Mouse (Mus musculus) fibroblast of lung, adult 2 months (primary cell): Measurements from ENCODE around the gene Meis2.
A peak's percentile ranks its signal among the peaks of the same experiment; 100 is the strongest.

Source experiments
- DNase-seq: peaks from one replicate; pipeline ENCODE4 v3.0.0-alpha.2; 2011; ENCODE audit warnings: low read depth

Gene Meis2

DNA sequence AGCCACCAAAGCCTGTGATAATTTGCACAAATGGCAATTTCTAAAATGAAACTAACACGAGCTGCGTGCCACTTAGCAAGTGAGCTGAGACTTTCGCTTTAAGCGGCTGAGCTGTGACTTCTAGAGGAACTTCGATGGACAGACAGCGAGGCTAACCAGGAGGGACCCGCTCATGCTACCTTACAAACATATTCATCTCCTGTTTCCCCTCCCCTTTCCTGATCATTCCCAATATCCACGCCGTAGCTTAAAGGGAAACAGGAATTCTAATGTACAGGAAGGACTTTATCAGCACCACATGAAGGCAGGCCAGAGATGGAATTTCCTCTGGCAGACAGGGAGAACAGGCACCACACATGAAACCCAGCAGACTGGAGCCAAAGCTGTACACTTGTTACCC lies 15.9 kb downstream of the Meis2 start:
- DNase-seq: peak; percentile 52

DNA sequence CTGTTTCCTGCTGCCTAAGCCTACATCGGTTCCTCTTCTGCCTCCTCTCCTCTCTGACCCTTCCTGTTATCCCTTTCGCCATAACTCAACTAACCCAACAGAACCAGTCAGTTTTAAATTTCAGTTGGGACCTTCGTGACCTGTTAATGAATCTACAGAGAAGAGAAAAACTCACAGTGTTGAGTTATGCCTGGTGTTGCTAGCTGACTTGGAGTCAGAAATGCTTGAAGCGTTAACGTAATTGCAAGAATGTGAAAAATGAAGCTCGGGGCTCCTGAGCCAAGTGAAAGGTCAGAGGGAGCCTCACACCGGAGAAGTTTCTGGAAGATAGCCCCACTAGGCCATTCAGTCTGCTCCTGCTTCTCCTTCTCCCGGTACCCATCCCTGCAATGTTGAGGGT lies 18.3 kb downstream of the Meis2 start:
- DNase-seq: peak; percentile 37

DNA sequence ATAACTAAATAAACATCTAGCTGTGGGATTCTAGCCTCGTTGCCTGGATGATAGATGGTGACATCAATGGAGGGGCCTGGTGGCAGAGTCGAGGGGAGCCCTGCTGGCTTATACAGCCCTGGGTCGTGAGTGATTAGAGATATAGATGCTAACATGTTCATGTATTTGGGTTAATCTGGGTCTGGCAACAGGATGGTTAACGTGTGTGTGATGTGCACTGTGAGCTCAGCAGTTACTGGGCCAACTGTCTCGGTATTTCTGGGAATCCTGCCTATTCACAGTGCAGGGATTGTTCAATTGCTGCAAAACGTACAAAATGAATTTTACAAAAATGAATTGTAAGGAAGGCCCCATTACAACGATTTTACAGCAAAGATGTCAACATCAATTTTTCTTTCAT lies 20.6 kb downstream of the Meis2 start:
- DNase-seq: no peak

DNA sequence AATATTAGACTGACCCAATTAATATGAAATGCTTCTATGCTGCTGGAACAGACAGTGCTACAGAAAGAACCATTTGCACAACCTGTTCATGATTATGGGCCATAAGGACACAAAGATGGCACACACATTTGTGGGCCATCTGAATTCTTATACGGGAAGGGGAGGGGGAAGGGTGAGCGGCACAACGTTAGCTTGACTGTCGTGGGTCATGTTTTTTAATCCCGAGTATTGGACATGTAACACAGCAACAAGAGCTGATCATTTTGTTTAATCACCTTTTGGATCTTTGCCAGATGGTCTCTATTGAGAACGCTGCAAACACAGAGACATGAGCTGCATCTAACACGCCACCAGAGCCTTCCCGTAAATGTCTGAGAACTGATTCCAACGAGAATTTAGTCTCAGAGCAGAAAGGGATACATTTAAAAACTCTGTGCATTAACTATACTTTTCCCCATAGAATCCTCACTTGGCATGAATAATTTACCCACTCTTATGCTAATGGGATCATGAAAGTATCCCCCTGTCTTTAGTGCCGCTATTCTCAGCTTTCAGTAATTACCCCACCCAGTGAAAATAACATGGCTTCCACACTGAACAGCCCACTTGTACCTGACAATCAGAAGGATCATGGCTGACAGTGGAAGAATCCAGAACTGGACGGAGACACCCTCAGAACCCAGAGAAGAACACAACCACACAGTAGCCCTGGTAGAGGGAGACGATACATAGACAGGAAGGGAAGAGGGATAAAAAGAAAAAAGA lies 22.5 kb downstream of the Meis2 start:
- DNase-seq: no peak

DNA sequence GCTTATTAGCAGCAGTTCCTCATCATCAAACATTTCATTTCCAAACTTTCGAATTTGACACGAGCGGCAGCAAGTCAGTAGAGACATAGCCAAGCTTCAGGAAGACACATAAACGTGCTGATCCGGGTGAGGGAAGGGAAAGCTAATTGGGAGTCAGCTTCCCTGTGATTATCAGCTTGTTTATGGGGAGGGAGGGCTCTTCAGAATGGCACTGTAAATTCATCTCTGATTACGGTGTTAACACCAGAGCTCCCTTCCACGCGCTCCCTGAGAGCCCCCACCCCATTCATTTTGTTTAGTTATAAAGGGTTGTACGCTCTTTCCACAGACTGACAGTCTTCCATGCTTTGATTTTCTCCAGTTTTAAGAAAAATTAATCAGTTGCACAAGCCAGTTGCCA lies 23.2 kb downstream of the Meis2 start:
- DNase-seq: no peak

DNA sequence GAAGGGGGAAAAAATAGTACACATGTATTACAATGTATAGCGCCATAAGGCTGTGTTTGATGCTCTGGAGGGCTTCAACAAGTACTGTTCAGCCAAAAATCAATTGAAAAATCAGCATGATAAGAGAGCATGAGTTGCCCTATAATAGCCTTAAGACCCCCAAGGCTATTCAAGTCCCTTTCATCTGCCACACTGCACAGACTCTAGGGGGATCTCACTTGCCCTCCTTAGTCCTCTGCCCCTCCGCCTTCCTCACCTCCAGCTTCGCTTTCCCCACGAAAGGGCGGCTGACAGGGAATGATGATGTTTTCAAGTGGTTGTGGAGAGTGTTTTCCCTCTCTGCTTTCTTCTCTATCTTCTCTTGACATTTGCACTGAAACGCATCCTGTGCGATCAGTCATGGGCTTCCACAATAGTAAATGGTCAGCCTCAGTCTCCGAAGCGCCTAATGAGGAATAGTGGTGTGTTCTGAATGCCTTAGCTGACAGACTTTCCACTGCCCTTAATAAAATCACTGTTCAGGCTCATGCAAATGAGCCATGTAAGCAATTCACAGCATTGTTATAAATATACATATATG lies 23.9 kb downstream of the Meis2 start:
- no peak for DNase-seq

DNA sequence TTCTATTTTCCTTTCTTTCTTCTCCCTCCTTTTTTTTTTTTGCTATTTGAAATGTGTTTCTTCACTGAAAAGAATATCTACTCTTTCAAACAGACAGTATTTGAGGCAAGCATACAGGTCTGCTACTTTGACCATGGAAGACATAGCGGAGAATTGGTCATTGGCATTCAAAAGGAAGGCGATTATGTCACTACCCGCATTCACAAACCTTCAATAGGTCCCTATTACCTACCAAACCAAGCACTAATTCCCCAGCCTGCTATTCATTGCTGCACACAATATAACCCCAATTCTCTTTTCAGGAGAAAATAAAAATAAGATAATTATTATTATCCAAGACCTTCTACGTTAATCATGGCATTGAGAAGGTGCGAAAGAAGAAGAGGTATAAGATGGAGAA lies 30.3 kb downstream of the Meis2 start:
- DNase-seq: no peak

DNA sequence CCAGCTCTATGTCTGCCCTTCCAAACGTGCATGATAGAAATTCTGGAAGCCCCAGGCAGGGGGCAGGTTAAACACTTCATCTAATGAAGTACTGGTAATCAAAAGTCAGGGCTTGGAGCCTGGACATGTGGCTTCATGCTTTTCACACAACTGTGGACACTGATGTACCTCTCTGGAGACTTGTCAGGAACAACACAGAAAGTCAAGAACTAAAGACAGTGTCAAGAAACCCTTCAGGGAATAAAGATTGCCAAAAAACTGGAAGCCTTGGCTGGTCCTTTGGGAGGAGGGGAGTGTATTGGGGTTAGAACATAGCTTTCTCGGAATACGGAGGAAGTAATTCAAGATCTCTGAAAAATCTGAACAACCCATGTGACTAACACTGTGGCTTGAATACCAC lies 37.5 kb downstream of the Meis2 start:
- no peak for DNase-seq

DNA sequence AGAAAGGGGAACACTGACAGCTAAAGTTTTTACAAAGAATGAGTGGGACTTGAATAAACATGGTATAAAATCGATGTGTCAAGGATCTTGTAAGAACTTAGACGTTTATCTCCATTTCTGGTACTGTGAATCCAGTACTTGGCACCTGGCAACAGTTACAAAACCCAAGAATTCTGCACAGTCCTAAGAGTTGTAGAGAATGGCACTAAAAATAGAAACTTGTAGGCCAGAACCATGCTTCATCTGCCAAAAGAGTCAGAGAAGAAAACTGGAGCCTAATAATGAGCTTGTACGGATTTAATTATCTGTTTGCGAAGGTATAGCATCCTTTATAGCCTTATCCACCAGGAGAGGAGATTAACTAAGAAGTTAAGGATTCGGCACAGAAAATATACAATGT lies 42.8 kb downstream of the Meis2 start:
- no peak for DNase-seq

DNA sequence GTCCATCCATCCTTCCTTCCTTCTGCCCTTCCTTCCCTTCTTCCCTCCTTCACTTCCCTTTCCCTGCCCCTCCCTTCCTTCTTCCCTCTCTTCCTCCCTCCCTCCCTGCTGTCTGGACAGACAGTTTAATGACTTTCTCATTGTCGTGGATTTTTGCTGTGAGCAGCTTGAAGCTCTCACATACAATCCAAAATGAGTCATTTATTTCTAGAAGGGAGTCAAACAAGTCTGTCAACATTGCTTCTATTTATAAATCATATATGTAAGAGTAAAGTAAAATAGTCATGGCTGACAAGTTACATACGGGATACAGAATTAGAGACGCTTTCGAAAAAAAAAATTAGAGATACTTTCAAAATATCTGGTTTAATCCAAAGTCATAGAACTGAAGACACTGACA lies 43.7 kb downstream of the Meis2 start:
- DNase-seq: no peak

DNA sequence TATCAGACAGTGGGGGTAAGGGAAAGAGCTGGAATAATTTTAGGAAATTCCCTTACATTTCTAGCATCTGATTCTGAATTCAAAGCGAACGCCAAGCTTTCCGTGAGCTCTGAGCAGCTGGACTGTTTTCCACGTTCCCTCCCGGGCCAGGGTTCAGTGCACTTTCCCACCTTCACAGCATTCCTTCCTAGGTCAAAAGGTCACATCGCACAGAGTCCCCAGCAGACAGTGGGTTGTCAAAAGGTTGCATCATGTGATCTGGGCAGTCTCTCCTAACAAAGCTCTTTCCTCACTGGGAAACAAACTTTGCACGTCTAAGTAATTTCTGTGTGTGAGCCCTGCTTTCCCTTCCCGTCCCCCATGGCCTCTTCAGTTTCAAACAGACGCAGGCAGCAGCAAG lies 44.6 kb downstream of the Meis2 start:
- no peak for DNase-seq

DNA sequence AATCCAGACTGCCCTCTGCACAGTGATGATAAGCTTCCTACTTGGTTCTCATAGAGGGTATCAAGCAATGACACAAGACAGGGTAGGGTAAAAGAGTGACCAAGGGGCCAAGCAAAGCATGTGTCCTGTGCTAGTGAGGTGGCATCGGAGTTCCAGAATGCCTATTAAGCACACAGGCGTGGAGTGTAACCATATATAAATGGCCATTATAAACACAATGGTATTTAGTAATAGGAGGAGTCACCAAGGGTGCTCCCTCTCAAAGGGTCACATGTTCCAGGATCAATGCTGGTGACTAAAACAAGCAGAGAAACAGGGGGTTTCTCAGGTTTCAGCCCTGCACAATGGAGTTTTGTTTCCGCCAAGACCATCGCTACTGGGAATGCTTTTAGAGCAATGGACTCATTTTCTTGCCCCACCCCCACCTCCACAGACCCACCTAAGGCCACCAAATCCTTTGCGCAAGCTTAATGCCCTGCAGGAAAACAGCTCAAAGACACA lies 45.1 kb downstream of the Meis2 start:
- DNase-seq: no peak

DNA sequence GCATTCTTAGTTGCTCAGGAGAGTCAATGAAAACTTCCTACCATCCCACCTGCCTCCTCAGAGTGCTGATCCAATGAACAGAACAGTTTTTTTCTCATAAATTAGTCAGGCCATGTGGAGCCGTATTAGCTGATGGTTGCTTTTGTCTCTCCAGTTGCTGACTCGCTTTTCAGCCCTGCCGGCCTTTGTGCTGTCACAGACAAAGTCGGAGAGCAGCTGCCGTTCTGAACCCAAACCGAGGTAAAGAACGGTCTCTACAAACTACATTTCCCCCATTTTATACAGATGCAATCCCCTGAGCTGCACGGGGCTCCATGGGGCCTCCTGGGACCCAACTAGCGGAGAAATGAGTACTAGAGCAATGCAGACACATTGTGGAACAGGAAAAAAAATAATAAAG lies 45.7 kb downstream of the Meis2 start:
- no peak for DNase-seq

DNA sequence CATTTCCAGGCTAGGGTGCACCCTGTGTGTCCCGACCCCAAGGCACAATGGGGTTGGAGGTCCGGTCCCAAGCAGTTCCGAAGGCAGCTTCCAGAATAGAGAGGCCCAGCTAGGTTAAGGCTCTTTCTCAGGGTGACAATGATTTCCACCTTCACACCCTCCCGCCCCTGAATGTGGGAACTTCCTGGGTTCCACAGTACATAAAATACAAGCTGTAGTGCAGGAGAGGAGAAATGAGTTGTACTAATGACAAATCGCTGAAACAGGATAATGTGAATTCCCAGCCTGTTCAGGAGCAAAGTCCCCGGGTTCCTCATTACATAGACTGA lies 46.2 kb downstream of the Meis2 start:
- DNase-seq: no peak

DNA sequence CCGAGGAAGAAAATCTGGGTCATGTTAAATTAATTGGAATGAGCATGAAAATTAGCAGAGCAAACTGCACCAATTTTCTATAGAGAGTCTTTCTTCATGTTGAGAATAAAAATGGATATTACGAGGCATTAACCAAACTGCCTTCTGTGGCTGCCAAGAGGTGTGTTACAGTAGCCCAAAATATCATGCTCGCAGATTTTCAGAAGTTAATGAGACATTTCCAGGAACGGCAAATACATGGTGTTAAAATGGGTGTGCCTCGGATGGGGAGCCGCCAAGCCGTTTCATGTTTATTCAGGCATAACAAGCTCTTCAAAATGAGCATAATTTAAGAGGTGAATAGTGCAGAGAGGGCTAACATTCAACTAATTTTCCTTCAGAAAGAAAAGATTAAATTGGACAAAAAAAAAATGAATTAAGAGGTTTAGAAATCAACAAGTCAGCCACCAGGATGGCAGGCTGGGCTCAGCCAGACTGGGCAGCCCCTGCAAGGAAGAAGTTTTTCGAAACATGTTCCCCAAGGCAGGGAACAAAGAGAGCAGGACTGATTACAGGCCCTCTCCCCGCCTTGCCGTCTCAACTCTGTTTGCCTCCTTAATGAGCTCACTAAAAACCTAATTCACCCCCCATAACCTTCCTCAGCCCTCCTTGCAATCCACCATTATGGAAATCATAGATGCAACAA lies 46.7 kb downstream of the Meis2 start:
- no peak for DNase-seq

DNA sequence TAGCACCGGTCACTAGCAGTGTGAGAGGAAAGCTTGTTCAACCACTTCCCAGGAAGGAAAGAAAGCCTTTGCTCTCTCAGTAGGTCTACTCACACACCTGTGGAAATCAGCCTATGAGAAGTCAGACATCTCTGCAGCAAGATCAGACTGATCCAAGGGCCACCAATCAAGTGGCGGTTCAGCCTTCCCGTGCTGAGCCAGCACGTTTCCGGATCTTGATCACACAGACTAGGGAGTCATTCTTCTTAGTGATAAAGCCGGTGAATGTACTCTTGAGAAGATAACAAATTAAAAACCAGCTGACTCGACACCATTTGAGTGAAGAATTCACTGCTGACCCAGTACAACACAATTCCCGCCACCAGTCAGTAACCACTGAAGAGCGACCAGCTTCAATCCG lies 50.1 kb downstream of the Meis2 start:
- DNase-seq: no peak

DNA sequence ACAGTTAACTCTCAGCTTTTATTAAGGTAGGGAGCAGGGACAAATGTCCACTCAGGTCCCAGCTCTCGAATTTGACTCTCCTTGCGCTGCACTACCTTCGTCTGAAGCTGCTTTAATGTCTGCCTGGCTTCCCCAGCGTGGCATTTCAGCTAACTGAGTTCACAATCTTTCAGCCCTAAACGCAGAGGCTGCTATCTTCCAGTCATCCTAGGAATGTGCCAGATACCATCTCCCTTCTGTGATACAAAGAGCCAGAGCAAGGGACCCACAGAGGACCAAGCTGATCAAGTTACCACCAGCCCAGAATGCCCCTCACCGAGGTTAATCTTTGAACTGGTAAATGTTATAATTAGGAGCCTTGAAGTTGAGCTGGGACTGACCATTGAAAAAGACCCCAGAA lies 55.2 kb downstream of the Meis2 start:
- DNase-seq: no peak

DNA sequence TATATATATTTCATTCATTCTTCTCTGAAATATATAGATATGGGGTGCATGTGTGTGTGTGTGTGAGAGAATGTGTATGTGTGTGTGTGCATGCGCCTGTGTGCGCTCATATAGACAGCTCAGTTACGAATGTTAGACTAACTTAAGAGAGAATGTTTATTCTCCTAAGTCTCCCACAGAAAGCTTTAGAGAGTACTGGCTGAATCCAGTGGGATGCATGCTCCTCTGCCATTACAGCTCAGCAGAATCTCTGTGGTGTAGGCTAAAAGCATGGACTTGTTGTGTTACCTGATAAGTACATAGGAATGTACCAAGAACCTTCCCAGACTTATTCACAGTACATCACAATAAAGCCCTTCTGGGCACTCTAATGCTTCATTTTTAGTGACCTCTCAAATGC lies 55.6 kb downstream of the Meis2 start:
- no peak for DNase-seq

DNA sequence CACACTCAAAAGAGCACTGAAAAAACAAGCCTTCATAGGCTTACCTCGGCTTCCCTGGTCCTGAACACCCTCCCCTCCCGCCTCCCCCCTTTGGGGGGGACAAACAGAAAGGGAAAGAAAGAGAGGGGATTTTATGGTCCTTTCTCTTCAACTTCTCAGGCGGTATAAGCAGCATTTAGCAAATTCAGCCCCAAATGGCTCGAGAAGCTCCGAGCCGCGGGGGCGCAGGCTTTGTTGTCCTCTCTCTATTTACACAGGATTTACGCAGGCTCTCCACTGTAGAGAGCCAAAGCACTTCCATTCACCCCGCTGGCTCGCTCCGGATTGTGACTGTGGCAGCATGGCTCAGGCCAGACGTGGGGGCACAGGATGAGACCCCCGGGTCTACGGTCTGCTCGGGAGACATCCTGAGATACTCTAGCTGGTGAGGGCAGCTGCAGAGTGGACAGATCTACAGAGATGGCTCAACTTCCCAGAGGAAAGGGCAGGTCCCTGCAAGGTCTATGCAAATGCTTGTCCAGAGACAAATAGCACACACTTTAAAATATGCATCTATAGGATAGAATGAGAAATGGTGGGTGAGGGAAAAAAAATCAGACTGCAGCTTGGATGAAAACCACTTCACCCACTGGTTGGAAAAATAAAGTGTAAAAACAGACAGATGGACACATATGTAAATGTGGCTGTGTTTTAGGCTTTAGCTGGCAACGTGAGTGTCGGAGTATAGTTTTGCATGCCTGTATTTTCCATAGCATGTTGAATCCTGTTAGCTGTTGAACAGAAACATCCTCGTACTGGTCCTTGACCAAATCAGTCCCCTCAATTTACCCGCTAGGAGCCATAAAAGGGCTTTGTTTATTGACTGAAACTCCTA lies 56.3 kb downstream of the Meis2 start:
- no peak for DNase-seq

DNA sequence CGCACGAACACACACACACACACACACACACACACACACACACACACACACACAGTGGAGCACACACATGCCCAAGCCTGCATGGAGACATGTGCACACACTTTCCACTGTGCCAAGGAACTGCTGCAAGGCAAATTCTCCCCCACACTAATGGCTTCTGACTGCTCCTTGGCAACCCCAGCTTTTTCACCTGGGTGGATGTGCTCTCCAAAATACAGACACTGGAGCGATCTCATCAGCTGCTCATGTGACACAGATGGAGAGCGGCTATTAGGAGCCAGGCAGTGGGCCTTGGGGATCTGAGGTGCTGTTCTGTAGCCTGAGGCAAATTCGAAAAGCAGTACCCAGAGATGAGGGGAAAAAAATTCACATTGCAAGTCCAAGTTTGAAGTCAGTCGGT lies 63.3 kb downstream of the Meis2 start:
- DNase-seq: no peak

DNA sequence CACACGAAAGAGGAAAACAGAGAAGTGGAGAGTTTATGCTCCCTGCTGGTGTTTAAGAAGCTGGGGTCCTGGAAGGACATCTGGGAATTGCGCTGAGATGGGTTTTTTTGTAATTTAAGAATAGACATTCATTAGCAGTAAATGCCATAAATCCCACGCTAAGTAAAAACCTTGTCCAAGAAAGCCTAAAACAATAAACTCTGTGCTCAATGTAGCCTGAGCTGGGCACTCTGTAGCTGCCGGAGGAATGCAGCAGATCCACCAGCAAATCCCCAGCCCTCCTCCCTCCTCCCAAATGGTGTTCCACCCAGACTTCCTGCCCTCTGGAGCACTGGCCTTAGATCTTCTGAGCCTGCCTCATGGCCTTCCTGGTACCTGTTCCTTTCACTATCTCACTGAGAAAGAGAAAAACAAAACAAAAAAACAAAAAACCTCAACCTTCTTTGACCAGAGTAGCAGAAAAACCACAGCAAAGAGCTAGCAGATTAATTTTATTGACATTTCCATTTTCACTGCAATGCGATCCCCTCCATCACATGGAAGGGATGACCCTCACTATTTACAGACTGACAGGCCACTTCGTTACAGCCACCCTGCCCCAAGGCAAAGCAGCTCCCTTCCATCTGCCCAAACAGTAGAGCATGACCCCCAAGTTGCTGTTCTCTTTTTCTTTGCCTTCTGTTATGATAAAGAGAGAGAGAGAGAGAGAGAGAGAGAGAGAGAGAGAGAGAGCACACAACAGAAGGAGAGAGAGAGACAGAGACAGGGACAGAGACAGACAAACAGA lies 64.1 kb downstream of the Meis2 start:
- no peak for DNase-seq

DNA sequence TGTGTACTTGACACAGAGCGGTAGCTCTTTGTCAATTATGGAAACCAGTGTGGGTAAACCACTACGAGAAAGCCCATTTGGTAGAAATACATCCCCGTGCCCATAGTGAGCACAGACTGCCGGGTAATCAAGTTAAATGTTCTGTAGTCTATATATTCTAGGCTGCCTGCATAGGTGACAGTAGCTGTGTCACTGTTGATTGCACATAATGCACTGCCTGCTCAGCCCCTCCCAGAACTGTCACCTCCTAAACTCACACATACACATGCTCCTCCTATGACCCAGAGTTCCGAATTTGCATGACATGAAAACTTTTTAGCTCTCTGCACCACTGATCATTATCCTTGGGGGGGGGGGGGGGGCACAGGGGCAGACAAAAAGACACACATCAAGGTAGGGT lies 65.1 kb downstream of the Meis2 start:
- no peak for DNase-seq
